Mouse (Mus musculus) intestine, embryonic 15.5 days (tissue): Measurements from ENCODE around the gene Med26. TPM values are rescaled to one million over a fixed set of nuclear protein-coding genes. Genes with fewer than 3 reads are reported as not detected.

Source experiments
- ATAC-seq: fragments of 200-750 bp; cut with Nextera tagmentation; 2 replicates; pipeline ENCODE4 v1.8.0; 2017; ENCODE audit warnings: moderate TSS enrichment, moderate library complexity
- H3K27ac ChIP-seq: fragments of 300-500 bp; sonication (generic); 2 replicates; pipeline ENCODE4 v1.5.1; 2015; ENCODE audit warnings: mild to moderate bottlenecking, inconsistent platforms
- H3K27me3 ChIP-seq: fragments of 300-500 bp; sonication (generic); replicated peaks from 2 replicates; pipeline ENCODE4 v1.6.1; 2015; ENCODE audit warnings: inconsistent platforms
- H3K36me3 ChIP-seq: fragments of 300-500 bp; sonication (generic); 2 replicates; pipeline ENCODE4 v1.6.1; 2015; ENCODE audit warnings: inconsistent platforms
- H3K4me1 ChIP-seq: fragments of 300-500 bp; sonication (generic); replicated peaks from 2 replicates; pipeline ENCODE4 v1.6.1; 2015; ENCODE audit warnings: inconsistent platforms
- H3K4me2 ChIP-seq: fragments of 300-500 bp; sonication (generic); replicated peaks from 2 replicates; pipeline ENCODE4 v1.6.1; 2015; ENCODE audit warnings: mild to moderate bottlenecking, inconsistent platforms
- H3K4me3 ChIP-seq: fragments of 300-500 bp; sonication (generic); replicated peaks from 2 replicates; pipeline ENCODE4 v1.5.1; 2015; ENCODE audit warnings: inconsistent platforms
- H3K9ac ChIP-seq: fragments of 300-500 bp; sonication (generic); 2 replicates; pipeline ENCODE4 v1.6.1; 2015; ENCODE audit warnings: inconsistent platforms
- H3K9me3 ChIP-seq: fragments of 300-500 bp; sonication (generic); 2 replicates; pipeline ENCODE4 v1.6.1; 2016; ENCODE audit warnings: inconsistent platforms
- WGBS: fragments of 180-500 bp; shearing (Covaris S2); methylation state at CpG from one replicate; pipeline ENCODE4 v1.1.7; 2015; 5-methylcytosine and 5-hydroxymethylcytosine counted together
- polyA plus RNA-seq: library from polyadenylated mRNA; unstranded; fragments of >200 nt; fragmentation: Nextera tagmentation; extraction: Ambion mirVana; gene quantifications from 2 replicates; pipeline ENCODE4 v1.2.1, GENCODE M21; 2015

The Med26 gene
- polyA plus RNA-seq, 1 experiment from 2014 or later = 13.1 TPM

DNA sequence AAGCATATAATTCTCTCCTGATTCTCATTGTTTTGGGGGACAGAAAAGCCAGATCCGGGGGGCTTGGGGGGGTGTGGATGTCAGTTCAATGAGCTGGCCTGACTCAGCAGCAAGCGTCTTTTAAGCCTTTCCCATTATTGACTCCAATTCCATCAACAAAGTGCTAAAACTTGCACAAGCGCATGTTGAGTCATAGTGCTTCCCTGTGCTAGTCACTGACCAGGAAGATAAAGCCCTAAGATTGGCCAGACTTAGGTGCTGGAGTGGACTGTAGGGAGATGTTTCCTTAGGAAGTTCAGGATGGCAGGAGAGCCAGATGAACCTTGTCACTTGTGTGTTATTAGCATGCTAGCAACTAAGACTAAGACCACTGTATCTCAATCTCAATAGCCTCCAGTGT, 13.2 kb downstream of the Med26 start:
- Histone ChIP-seq H3K4me2 (no peak overlapping the region), H3K9ac (no peak overlapping the region), H3K4me1 (no peaks in the 10 kb centered on the region), H3K27me3 (no peaks in the 10 kb centered on the region), H3K36me3 (no peaks in the 10 kb centered on the region), H3K4me3 (no peak overlapping the region), H3K27ac (no peak overlapping the region), H3K9me3 (no peaks in the 10 kb centered on the region)
- no peak for ATAC-seq
- 93% methylated on average over 3 of the region's 3 CpGs for WGBS

DNA sequence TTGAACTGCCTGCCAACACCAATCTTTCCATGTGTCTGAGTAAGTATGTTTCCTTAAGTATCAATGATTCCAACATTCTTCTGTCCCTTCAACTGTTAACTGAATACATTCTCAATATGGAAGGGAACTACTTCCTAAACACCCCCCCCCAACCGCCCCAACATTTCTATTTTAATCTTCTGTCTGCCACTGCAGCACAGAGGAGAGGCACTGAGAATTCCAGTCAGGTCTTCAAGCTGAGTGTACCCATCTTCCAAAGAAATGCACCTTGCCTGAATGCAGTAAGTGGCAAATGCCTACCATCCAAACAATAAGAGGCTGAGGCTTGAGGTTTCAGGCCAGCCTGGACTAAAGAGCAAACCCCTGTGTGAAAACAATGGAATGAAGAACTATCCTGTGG, 16.0 kb downstream of the Med26 start:
- no peak overlapping the region for H3K4me3 ChIP-seq
- no peaks in the 10 kb centered on the region for H3K4me1 ChIP-seq
- H3K27ac ChIP-seq = no peak overlapping the region
- H3K9ac ChIP-seq = no peak overlapping the region
- WGBS = 94% methylated on average over 1 of the region's 1 CpGs
- H3K9me3 ChIP-seq = no peaks in the 10 kb centered on the region
- no peak for ATAC-seq
- H3K4me2 ChIP-seq = no peak overlapping the region
- no peaks in the 10 kb centered on the region for H3K27me3 ChIP-seq
- no peaks in the 10 kb centered on the region for H3K36me3 ChIP-seq

DNA sequence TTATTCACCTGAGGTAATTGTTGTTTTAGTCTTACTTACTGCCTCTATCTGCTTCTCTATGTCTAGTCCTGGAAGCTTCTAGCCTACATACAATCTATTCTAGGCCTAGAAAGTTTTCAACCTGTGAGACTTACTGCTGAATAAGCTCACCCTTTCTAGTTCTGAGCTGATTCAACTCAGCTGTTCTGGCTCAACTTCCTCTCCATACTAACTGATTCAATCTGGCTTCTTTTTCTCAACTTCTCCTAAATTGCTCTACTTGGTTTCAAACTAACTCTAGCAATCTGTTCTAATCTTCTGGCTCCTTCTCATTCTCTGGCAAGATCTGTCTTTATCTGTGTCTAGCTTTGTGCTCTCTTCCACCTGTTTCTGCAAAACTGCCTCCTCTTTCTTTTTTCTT, 26.2 kb downstream of the Med26 start:
- no peaks in the 10 kb centered on the region for H3K36me3 ChIP-seq
- no peaks in the 10 kb centered on the region for H3K27me3 ChIP-seq
- no peak overlapping the region for H3K9ac ChIP-seq
- 0 out of 2 replicates have a peak, but pooled peaks cover 4% of the 10 kb centered on the region for H3K4me1 ChIP-seq
- H3K4me3 ChIP-seq = no peak overlapping the region
- no peak for ATAC-seq
- no peak overlapping the region for H3K4me2 ChIP-seq
- H3K27ac ChIP-seq = no peak overlapping the region
- H3K9me3 ChIP-seq = no peaks in the 10 kb centered on the region

DNA sequence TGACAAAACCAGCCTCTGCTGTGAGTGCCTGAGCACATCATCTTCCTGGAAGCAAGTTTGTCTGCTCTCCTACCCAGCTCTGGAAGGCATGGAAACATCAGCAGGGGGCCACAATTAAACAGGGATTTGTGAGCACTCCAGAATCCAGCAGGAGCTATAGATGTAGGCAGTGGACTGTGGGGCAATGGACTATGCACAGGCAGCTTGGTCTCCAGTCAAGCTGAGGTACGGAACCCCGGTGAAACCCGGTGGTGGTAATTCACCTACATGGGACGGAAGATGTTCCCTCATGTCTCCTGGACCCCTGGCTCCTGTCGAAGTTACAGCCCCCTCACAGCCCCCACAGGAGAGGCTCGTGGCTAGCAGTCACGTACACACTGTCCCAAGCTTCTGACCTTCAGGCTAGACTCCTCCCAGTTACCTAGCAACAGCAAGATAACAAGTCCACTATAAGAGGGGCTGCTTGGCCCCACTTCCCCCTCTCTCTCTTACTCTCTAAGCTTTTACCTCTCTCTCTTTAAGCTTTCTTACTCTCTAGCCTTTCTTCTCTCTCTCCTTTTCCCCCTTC, 30.6 kb downstream of the Med26 start:
- H3K9me3 ChIP-seq = no peaks in the 10 kb centered on the region
- H3K9ac ChIP-seq = no peak overlapping the region
- H3K4me3 ChIP-seq = no peak overlapping the region
- no peak overlapping the region for H3K4me2 ChIP-seq
- H3K27me3 ChIP-seq = no peaks in the 10 kb centered on the region
- 0 out of 2 replicates have a peak, but pooled peaks cover 4% of the 10 kb centered on the region for H3K4me1 ChIP-seq
- 65% methylated on average over 7 of the region's 7 CpGs for WGBS
- no peak overlapping the region for H3K27ac ChIP-seq
- peak; percentile 57 for ATAC-seq
- no peaks in the 10 kb centered on the region for H3K36me3 ChIP-seq

DNA sequence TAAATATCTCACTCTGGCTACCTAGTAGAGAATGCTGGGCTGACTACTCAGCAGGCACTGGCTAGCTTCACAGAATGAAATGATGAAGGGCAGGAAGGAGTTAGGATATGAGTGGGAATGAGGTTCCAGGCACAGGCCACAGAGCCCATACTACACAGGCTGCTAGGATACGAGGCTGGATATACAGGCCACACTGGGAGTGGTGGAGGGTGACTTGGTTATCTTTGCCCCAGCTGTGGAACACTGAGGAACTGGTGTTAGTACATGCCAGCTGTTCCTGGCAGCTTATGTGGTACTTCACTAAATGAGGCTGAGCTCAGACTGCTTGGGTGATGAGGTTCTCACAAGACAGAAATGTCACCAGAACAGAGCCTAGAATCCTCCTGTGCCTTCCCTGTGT, 34.9 kb downstream of the Med26 start:
- no peak overlapping the region for H3K4me3 ChIP-seq
- 0 out of 2 replicates have a peak, but pooled peaks cover 2% of the 10 kb centered on the region for H3K4me1 ChIP-seq
- no peak for ATAC-seq
- no peak overlapping the region for H3K9ac ChIP-seq
- no peak overlapping the region for H3K4me2 ChIP-seq
- WGBS = 75% methylated on average over 1 of the region's 1 CpGs
- no peaks in the 10 kb centered on the region for H3K9me3 ChIP-seq
- no peaks in the 10 kb centered on the region for H3K36me3 ChIP-seq
- no peak overlapping the region for H3K27ac ChIP-seq
- no peaks in the 10 kb centered on the region for H3K27me3 ChIP-seq

DNA sequence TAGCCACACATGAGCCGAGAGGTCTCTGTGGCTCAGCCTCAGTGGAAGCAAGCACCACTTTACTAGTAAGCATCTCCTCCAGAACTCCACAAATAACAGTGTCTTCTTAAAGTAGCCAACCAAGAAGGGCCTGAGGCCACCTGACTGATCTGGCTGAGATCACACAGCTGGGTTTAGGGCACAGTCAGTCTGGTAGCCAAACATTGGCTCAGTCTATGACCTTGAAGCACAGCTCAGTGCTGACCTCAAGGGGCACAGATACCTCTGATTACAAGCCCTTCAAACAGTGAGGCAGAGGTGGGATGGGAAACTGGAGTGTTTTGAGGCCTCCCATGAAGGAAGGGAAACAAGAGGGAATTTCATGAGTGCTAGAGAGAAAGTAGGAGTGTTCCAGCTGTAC, 35.4 kb downstream of the Med26 start:
- Histone ChIP-seq H3K9ac (no peak overlapping the region), H3K9me3 (no peaks in the 10 kb centered on the region), H3K4me2 (no peak overlapping the region), H3K4me3 (no peak overlapping the region), H3K36me3 (no peaks in the 10 kb centered on the region), H3K27me3 (no peaks in the 10 kb centered on the region), H3K4me1 (no peaks in the 10 kb centered on the region), H3K27ac (no peak overlapping the region)
- ATAC-seq = no peak
- WGBS = 88% methylated on average over 1 of the region's 1 CpGs

DNA sequence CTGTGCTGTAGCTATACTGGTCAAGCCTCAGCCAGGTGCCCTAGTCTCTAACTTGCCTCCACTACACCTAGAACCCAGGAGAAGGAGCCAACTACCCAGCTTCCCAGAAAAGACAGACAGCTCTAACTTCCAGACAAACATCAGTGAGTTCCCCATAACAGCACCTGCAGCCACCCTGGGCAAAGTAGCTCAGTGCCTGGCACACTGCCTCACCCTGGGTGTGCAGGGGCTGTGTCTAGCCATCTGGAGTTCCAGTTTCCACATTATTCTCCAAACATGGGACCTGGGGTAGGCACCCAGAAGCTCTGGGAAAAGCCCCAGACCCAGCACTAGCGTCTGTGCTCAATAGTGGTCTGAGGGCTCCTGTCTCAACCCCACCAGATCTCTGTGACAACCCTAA, 40.6 kb downstream of the Med26 start:
- no peak overlapping the region for H3K9ac ChIP-seq
- H3K4me2 ChIP-seq = no peak overlapping the region
- H3K4me1 ChIP-seq = peaks cover 7% of the 10 kb centered on the region; the same call in 1 of the 2 replicates
- H3K4me3 ChIP-seq = no peak overlapping the region
- no peaks in the 10 kb centered on the region for H3K9me3 ChIP-seq
- no peaks in the 10 kb centered on the region for H3K36me3 ChIP-seq
- ATAC-seq = no peak
- WGBS = 65% methylated on average over 1 of the region's 1 CpGs
- no peak overlapping the region for H3K27ac ChIP-seq
- no peaks in the 10 kb centered on the region for H3K27me3 ChIP-seq

DNA sequence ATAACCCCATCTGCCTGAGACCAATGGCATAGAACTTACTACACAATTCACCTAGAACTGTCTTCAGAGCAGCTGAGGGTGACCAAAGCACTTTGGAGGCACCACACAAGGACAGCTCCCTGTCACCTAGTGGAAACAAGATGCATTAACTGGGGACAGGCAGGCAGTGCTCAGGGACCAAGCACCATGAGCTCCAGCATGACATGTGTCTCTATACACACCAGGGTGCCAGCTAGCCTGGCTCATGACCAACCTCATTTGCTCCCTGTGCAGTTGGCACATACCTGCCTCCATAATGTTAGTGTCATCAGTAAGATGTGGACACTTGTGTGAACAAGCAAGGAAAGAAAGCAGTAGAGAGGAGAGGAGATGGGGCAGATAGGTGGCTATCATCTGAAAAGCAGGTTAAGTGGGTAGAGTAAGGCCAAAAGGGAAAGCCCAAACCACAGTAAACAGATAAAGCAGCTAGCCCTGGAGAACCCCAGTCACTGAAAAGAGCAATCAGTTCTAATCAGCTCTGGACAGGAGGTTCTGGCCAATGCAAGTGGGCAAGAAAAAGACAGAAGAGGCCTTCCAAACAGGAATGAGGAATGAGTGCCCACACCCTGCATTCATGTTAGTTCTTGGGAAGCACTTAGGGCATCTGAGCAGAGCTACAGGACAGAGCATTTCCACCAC, 43.3 kb downstream of the Med26 start:
- ATAC-seq = no peak
- Histone ChIP-seq H3K4me2 (no peak overlapping the region), H3K9ac (no peak overlapping the region), H3K9me3 (no peaks in the 10 kb centered on the region), H3K36me3 (no peaks in the 10 kb centered on the region), H3K4me3 (no peak overlapping the region), H3K27ac (no peak overlapping the region), H3K27me3 (no peaks in the 10 kb centered on the region), H3K4me1 (peaks cover 7% of the 10 kb centered on the region; the same call in 1 of the 2 replicates)

DNA sequence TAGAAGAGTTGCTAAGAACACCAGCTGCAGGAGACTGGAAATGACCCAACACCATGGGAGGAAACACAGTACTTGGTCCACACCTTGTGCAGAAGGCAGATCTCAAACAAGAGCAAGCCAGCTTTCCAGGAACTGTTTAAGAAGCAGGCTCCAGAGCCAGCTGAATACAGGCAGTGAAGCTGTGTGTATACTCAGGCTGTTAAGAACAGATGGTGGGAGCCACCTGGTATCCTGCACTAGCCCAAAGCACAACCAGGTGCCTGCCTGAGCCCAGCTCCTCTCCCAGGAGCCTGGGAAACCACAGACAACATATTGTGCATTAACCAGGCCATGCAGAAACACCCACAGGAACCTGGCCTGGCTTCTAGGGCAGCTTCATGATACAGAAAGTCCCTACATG, 43.9 kb downstream of the Med26 start:
- no peaks in the 10 kb centered on the region for H3K36me3 ChIP-seq
- H3K9me3 ChIP-seq = no peaks in the 10 kb centered on the region
- H3K4me1 ChIP-seq = peaks cover 7% of the 10 kb centered on the region; the same call in 1 of the 2 replicates
- no peak overlapping the region for H3K27ac ChIP-seq
- no peak overlapping the region for H3K4me3 ChIP-seq
- no peak for ATAC-seq
- no peaks in the 10 kb centered on the region for H3K27me3 ChIP-seq
- no peak overlapping the region for H3K9ac ChIP-seq
- no peak overlapping the region for H3K4me2 ChIP-seq

DNA sequence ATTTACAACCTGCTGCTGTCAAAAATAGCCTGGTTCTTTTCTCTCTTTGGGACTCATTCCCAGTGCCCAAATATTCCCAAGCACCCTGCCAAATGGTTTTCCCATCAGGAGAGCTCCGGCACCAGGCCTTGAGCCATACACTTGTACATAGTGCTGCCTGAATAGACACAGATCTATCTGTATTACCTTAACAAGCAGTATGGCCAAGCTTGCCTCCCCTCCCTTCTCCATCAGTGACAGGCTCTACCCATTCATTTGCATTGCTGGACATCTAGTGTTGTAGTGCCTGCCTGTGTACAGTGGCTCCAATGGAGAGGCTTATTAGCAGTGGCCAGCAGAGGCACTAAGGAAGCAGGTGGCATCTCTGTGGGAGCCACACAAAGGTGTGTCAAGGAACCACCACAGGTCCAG, 47.5 kb downstream of the Med26 start:
- no peak overlapping the region for H3K4me3 ChIP-seq
- no peak for ATAC-seq
- H3K27me3 ChIP-seq = no peaks in the 10 kb centered on the region
- WGBS = 93% methylated on average over 1 of the region's 1 CpGs
- H3K27ac ChIP-seq = no peak overlapping the region
- no peak overlapping the region for H3K4me2 ChIP-seq
- H3K9me3 ChIP-seq = no peaks in the 10 kb centered on the region
- no peak overlapping the region for H3K9ac ChIP-seq
- H3K4me1 ChIP-seq = peaks cover 5% of the 10 kb centered on the region; the same call in 1 of the 2 replicates
- peaks cover 17% of the 10 kb centered on the region for H3K36me3 ChIP-seq

DNA sequence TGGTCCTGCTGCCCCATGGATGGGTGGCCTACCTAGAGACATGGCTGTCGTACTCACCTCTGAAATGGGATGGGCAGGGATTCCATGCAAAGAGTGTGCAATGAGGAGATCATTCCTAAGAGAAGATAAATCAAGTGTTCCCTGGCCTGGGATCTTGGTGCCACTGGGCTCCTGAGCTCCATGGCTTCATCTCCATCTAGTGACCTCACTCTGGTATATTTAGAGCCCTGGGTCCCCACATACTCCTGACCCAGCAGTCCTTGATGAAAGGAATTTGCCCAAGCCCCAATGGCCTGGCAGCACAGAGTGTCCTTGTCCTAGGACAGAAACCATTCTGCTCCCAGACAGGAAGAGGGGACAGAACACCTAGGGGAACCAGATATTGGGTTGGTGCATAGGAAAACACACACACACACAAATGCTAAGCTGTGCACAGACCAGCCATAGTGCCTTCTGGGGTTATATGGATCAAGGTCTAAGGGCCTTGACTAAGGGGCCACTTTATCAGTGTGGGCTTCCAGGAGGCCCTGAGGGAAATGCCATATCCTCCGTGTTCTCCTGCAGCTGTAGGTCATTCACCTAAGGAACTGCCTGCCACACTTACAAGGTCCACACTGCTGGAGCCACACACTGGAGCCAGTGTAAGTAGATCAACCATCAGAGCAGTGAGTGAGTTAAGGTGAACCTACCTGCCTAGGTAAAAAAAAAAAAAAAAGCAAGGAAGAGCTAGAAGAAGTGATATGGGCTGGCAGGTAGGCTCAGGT, 48.4 kb downstream of the Med26 start:
- WGBS = 82% methylated on average over 2 of the region's 2 CpGs
- no peaks in the 10 kb centered on the region for H3K27me3 ChIP-seq
- peaks cover 5% of the 10 kb centered on the region; the same call in 1 of the 2 replicates for H3K4me1 ChIP-seq
- H3K36me3 ChIP-seq = peaks cover 19% of the 10 kb centered on the region
- no peaks in the 10 kb centered on the region for H3K9me3 ChIP-seq
- H3K9ac ChIP-seq = no peak overlapping the region
- H3K4me2 ChIP-seq = no peak overlapping the region
- 0 out of 2 replicates have a peak overlapping the region, but pooled peaks have one; percentile 9 for H3K27ac ChIP-seq
- H3K4me3 ChIP-seq = no peak overlapping the region
- 0 out of 2 replicates have a peak, but pooled peaks have one; percentile 36 for ATAC-seq

DNA sequence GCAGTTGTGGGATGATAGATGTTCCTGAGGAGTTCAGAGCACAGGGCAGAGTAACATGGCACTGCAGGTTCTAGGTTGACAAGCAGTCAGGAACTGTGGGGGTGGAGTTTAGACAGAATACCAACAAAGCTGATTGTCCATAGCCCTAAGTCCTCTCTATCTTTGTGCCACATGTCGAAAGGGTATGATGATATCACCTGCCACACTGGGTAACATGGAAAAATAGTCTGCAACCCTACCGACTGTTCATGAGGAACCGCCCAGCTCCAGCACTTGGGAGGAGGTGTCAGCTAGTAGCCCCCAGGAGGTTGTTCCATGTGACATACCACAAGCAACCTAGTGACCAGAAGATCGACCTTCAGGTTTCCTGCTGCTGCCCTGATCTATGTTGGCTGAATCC, 49.5 kb downstream of the Med26 start:
- no peak overlapping the region for H3K9ac ChIP-seq
- peaks cover 19% of the 10 kb centered on the region for H3K36me3 ChIP-seq
- no peaks in the 10 kb centered on the region for H3K9me3 ChIP-seq
- 90% methylated on average over 4 of the region's 4 CpGs for WGBS
- no peak for ATAC-seq
- H3K4me2 ChIP-seq = no peak overlapping the region
- peaks cover 7% of the 10 kb centered on the region for H3K4me1 ChIP-seq
- H3K4me3 ChIP-seq = no peak overlapping the region
- H3K27me3 ChIP-seq = no peaks in the 10 kb centered on the region
- H3K27ac ChIP-seq = no peak overlapping the region
